Mouse (Mus musculus): ENCODE data around the gene Tapbp. TPM values are rescaled to one million over a fixed set of nuclear protein-coding genes. Genes with fewer than 3 reads are reported as not detected.

The Tapbp gene
- total and polyA plus RNA-seq, 3 experiments, result 45.3 to 134 (median 116) TPM

GRCm38 (mm10) chr17:33962876-33963275 lies 47.2 kb downstream of the Tapbp start:
- Histone ChIP-seq H3K4me1 (ENCODE audit: control insufficient read depth in 1 of 2, insufficient read depth in 2 of 2) (peaks cover 2 to 14% of the 10 kb centered on the region in 2 experiments), H3K79me2 (replicated peaks; ENCODE audit: control insufficient read depth, extremely low read depth, insufficient read depth, poor library complexity, severe bottlenecking) (no peaks in the 10 kb centered on the region), H3K4me2 (ENCODE audit: insufficient read depth, low read depth, poor library complexity, severe bottlenecking) (no peak overlapping the region), H3K27me3 (replicated peaks) (no peaks in the 10 kb centered on the region), H3K9ac (ENCODE audit: insufficient read depth, low read depth) (no peak overlapping the region), H3K9me3 (replicated peaks; ENCODE audit: low read length) (no peaks in the 10 kb centered on the region), H3K4me3 (replicated peaks in 1 of 3; ENCODE audit: low read depth in 2 of 3, low read length in 2 of 3, poor library complexity in 1 of 3) (no peak overlapping the region), H3K27ac (ENCODE audit: insufficient read depth, low read depth) (no peak overlapping the region), H3K36me3 (replicated peaks in 1 of 2; ENCODE audit: control insufficient read depth in 1 of 2, insufficient read depth in 1 of 2, low read length in 1 of 2) (peaks cover 63 to 74% of the 10 kb centered on the region in 2 experiments)
- DNase-seq (ENCODE audit: extremely low read depth), result no peak
- TF ChIP-seq MAFK (IDR thresholded peaks at IDR 0.05; ENCODE audit: insufficient replicate concordance, low read length) (no peak), ELF1 (IDR thresholded peaks at IDR 0.05; ENCODE audit: low read depth, low read length) (no peak), CTCF (conservative IDR thresholded peaks at IDR 0.05 in 1 of 2, IDR thresholded peaks at IDR 0.05 in 1 of 2; ENCODE audit: low read depth in 2 of 2, low read length in 2 of 2) (no peak), JUN (IDR thresholded peaks at IDR 0.05; ENCODE audit: insufficient read depth, low read depth, low read length) (no peak), HCFC1 (IDR thresholded peaks at IDR 0.05; ENCODE audit: low read depth, low read length) (no peak), RAD21 (IDR thresholded peaks at IDR 0.05; ENCODE audit: low read depth, low read length) (no peak), NRF1 (IDR thresholded peaks at IDR 0.05; ENCODE audit: low read depth, low read length) (no peak), KAT2A (IDR thresholded peaks at IDR 0.05; ENCODE audit: insufficient replicate concordance, low read length) (no peak), MYC (IDR thresholded peaks at IDR 0.05; ENCODE audit: low read depth, low read length) (no peak), TCF12 (IDR thresholded peaks at IDR 0.05; ENCODE audit: low read depth, low read length) (no peak), MEF2A (IDR thresholded peaks at IDR 0.05; ENCODE audit: borderline replicate concordance, low read depth, low read length) (no peak), USF2 (conservative IDR thresholded peaks at IDR 0.05; ENCODE audit: low read depth, low read length) (no peak), CHD2 (IDR thresholded peaks at IDR 0.05; ENCODE audit: low read length) (no peak), UBTF (IDR thresholded peaks at IDR 0.05; ENCODE audit: low read depth, low read length) (no peak), ETS1 (conservative IDR thresholded peaks at IDR 0.05; ENCODE audit: low read depth, low read length) (no peak), NELFE (IDR thresholded peaks at IDR 0.05; ENCODE audit: low read depth, low read length) (no peak), IRF4 (IDR thresholded peaks at IDR 0.05; ENCODE audit: low read depth, low read length) (no peak), POLR2AphosphoS2 (IDR thresholded peaks at IDR 0.05; ENCODE audit: low read depth, low read length) (no peak), BHLHE40 (IDR thresholded peaks at IDR 0.05; ENCODE audit: low read depth, low read length) (no peak)
- in situ Hi-C loops (cut with MboI; ENCODE audit: low pct_ligation_motif_present, low pct_unique_long_range_greater_than_20kb, low sequenced_read_pairs), result no loop called here
- dilution Hi-C loops (cut with MboI; ENCODE audit: extremely low pct_ligation_motif_present, extremely low pct_unique_long_range_greater_than_20kb, low sequenced_read_pairs), result no loop called here

- Histone ChIP-seq H3K36me3 (replicated peaks in 1 of 2; ENCODE audit: control insufficient read depth in 1 of 2, insufficient read depth in 1 of 2, low read length in 1 of 2) (peaks cover 46 to 51% of the 10 kb centered on the region in 2 experiments), H3K27ac (ENCODE audit: insufficient read depth, low read depth) (no peak overlapping the region), H3K4me2 (ENCODE audit: insufficient read depth, low read depth, poor library complexity, severe bottlenecking) (no peak overlapping the region), H3K4me1 (ENCODE audit: control insufficient read depth in 1 of 2, insufficient read depth in 2 of 2) (peaks cover 0 to 3% of the 10 kb centered on the region in 2 experiments; a peak in 1 of 4 replicates), H3K79me2 (replicated peaks; ENCODE audit: control insufficient read depth, extremely low read depth, insufficient read depth, poor library complexity, severe bottlenecking) (no peaks in the 10 kb centered on the region), H3K27me3 (replicated peaks) (no peaks in the 10 kb centered on the region), H3K9me3 (replicated peaks; ENCODE audit: low read length) (peaks cover 4% of the 10 kb centered on the region), H3K9ac (ENCODE audit: insufficient read depth, low read depth) (no peak overlapping the region), H3K4me3 (replicated peaks in 1 of 3; ENCODE audit: low read depth in 2 of 3, low read length in 2 of 3, poor library complexity in 1 of 3) (no peak overlapping the region)
- no peak for TF ChIP-seq PAX5 (IDR thresholded peaks at IDR 0.05; ENCODE audit: low read length)
- no peak for TF ChIP-seq SIN3A (IDR thresholded peaks at IDR 0.05; ENCODE audit: low read length)
- TF ChIP-seq CHD2 (IDR thresholded peaks at IDR 0.05; ENCODE audit: low read length), result no peak
- TF ChIP-seq USF1 (IDR thresholded peaks at IDR 0.05; ENCODE audit: low read depth, low read length), result no peak
- no peak for TF ChIP-seq MXI1 (IDR thresholded peaks at IDR 0.05; ENCODE audit: low read depth, low read length)
- TF ChIP-seq ETS1 (conservative IDR thresholded peaks at IDR 0.05; ENCODE audit: low read depth, low read length), result no peak
- TF ChIP-seq MAZ (IDR thresholded peaks at IDR 0.05; ENCODE audit: low read depth, low read length), result no peak
- no peak for TF ChIP-seq POLR2AphosphoS2 (IDR thresholded peaks at IDR 0.05; ENCODE audit: low read depth, low read length)
- TF ChIP-seq CTCF (conservative IDR thresholded peaks at IDR 0.05 in 1 of 2, IDR thresholded peaks at IDR 0.05 in 1 of 2; ENCODE audit: low read depth in 2 of 2, low read length in 2 of 2), result no peak
- no peak for TF ChIP-seq ELF1 (IDR thresholded peaks at IDR 0.05; ENCODE audit: low read depth, low read length)
- TF ChIP-seq HCFC1 (IDR thresholded peaks at IDR 0.05; ENCODE audit: low read depth, low read length), result no peak
- no peak for TF ChIP-seq NRF1 (IDR thresholded peaks at IDR 0.05; ENCODE audit: low read depth, low read length)
- dilution Hi-C loops (cut with MboI; ENCODE audit: extremely low pct_ligation_motif_present, extremely low pct_unique_long_range_greater_than_20kb, low sequenced_read_pairs), result no loop called here
- in situ Hi-C loops (cut with MboI; ENCODE audit: low pct_ligation_motif_present, low pct_unique_long_range_greater_than_20kb, low sequenced_read_pairs), result loop anchor here (5.0 kb wide), 1 partner anchor 1337 kb away; no protein-coding TSS in a partner anchor
- no peak for DNase-seq (ENCODE audit: extremely low read depth)
These were observed 49.6 kb downstream of the Tapbp start for GRCm38 (mm10) chr17:33965082-33965845.
